Mouse (Mus musculus) spleen, adult 2 months (tissue): ENCODE data around the gene Sap30bp. TPM values are rescaled to one million over a fixed set of nuclear protein-coding genes. Genes with fewer than 3 reads are reported as not detected.

Source experiments
- DNase-seq, 2 experiments: peaks; one replicate each; pipeline versions ENCODE4 v3.0.0 to v3.0.0-alpha.2; 2012 to 2021; ENCODE audit warnings: low spot score in 2 of 2, low read depth in 1 of 2
- H3K27ac ChIP-seq: fragments of 200-500 bp; 2 replicates; pipeline ENCODE4 v1.5.1; 2012; ENCODE audit warnings: low read length, inconsistent platforms; ENCODE audit not compliant: insufficient read depth
- H3K27me3 ChIP-seq: fragments of 200-500 bp; 2 replicates; pipeline ENCODE4 v1.6.1; 2012; ENCODE audit warnings: mild to moderate bottlenecking, moderate library complexity, low read length, inconsistent platforms; ENCODE audit not compliant: control insufficient read depth, insufficient read depth
- H3K36me3 ChIP-seq: fragments of 200-500 bp; 2 replicates; pipeline ENCODE4 v1.6.1; 2012; ENCODE audit warnings: mild to moderate bottlenecking, low read length, inconsistent platforms; ENCODE audit not compliant: control insufficient read depth, insufficient read depth
- H3K4me1 ChIP-seq: fragments of 200-500 bp; 2 replicates; pipeline ENCODE4 v1.6.1; 2011; ENCODE audit warnings: inconsistent platforms; ENCODE audit not compliant: control insufficient read depth, insufficient read depth, insufficient read length
- H3K4me3 ChIP-seq: fragments of 200-500 bp; 2 replicates; pipeline ENCODE4 v1.5.1; 2011; ENCODE audit warnings: mild to moderate bottlenecking, inconsistent platforms; ENCODE audit not compliant: insufficient read depth, insufficient read length; ENCODE audit errors: extremely low read depth
- CTCF ChIP-seq: fragments of 200-500 bp; IDR thresholded peaks from 2 replicates; pipeline ENCODE4 v1.5.1; 2011; ENCODE audit warnings: mild to moderate bottlenecking, inconsistent platforms; ENCODE audit not compliant: insufficient read depth, insufficient read length, insufficient replicate concordance; ENCODE audit errors: extremely low read depth
- POLR2A ChIP-seq: fragments of 200-500 bp; IDR thresholded peaks from 2 replicates; pipeline ENCODE4 v1.6.1; 2011; ENCODE audit warnings: low read depth, low read length, inconsistent platforms
- WGBS: fragments of 180-500 bp; shearing (Covaris S2); methylation state at CpG from one replicate; pipeline ENCODE4 v1.1.7; 2018; 5-methylcytosine and 5-hydroxymethylcytosine counted together
- polyA plus RNA-seq: library from polyadenylated mRNA; depleted of rRNA; stranded (reverse); fragments of >200 nt; gene quantifications from 2 replicates; pipeline ENCODE4 v1.2.3, GENCODE M21; 2012

The Sap30bp gene
- polyA plus RNA-seq, 1 experiment: 19.9 TPM

DNA sequence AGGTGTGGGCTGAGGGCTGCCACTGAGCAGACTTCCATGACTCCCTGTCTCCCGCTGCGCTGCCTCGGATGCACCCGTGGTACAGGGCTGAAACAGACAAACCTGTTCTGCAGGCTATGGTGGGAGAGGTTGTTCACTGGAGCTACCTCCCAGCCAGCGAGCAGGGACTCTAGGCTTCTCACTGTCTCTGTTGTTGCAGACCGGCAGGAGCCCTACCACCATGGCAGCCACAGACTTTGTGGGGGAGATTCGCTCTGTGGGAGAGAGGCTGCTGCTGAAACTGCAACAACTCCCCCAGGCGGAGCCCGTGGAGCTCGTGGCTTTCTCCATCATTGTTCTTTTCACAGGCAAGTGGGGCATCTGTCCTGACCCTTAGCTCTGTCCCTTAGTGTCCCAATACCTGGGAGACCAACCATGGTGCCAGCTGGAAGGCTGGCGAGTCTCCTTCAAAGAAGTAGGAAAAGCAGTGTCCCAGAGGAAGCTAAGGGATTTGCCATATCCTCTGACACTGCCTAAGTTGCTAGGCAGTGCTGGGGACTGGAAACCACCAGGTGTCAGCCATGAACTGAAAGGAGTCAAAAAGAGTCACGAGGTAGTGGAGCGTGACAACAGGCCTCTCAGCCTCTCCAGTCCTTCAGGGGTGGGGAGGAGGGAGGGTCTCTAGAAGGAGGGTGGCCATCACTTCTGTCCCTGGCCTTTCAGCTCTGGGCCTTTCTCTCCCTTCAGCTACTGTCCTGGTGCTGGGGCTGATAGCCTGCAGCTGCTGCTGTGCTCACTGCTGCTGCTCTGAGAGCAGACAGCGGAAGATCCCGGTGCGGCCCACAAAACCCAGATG is 27.9 kb upstream of the Sap30bp start:
- Histone ChIP-seq H3K4me1 (peaks cover 27% of the 10 kb centered on the region; the same call in 1 of the 2 replicates), H3K36me3 (0 out of 2 replicates have a peak, but pooled peaks cover 1% of the 10 kb centered on the region), H3K4me3 (no peak overlapping the region), H3K27ac (peak overlapping the region; percentile 12; the same call in 1 of the 2 replicates), H3K27me3 (no peaks in the 10 kb centered on the region)
- DNase-seq: no peak
- WGBS: 63% methylated on average over 16 of the region's 16 CpGs
- no peak for TF ChIP-seq POLR2A

DNA sequence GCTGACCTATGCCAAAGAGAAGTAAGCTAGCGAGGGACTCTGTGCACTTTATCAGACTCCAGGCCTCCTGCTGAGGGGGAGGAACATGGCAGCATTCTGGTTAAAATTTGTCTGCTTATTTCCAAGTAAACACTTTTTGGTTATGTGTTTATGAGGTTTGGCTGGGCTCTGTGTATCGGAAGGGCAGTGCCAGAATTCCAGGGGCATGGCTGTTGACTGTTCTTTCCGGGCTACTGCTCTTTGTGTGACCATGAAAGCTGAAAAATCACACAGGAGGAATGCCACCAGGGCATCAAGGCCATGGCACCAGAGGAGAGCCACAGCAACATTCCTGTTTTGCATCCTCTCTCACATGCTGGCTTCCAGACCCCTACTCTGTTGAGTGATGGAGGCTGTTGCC is 27.0 kb upstream of the Sap30bp start:
- WGBS: 84% methylated on average over 3 of the region's 3 CpGs
- Histone ChIP-seq H3K36me3 (0 out of 2 replicates have a peak, but pooled peaks cover 1% of the 10 kb centered on the region), H3K4me3 (no peak overlapping the region), H3K27ac (no peak overlapping the region), H3K27me3 (no peaks in the 10 kb centered on the region), H3K4me1 (peaks cover 27% of the 10 kb centered on the region; the same call in 1 of the 2 replicates)
- no peak for TF ChIP-seq POLR2A
- no peak for TF ChIP-seq CTCF
- DNase-seq: no peak

DNA sequence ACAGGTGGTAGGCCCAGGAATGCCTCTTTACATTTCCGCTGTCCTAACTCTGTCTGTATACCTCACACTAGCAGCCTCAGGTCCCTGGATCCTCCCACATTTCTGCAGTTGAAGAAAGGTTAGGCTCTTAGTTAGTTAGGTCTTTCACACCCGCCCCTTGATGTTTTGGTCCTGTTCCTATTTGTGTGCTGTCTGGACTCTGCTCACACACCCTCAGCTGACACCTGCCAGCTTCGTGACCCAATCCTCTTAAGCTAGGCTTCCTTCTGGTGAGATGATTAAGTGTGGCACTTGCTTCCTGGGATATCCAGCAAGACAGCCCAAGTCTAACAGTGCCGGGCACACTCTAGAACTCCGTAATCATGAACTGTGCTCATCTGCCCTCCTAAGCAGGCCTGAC is 26.6 kb upstream of the Sap30bp start:
- Histone ChIP-seq H3K4me1 (peaks cover 27% of the 10 kb centered on the region; the same call in 1 of the 2 replicates), H3K36me3 (0 out of 2 replicates have a peak, but pooled peaks cover 1% of the 10 kb centered on the region), H3K4me3 (no peak overlapping the region), H3K27ac (no peak overlapping the region), H3K27me3 (no peaks in the 10 kb centered on the region)
- no peak for DNase-seq
- no peak for TF ChIP-seq POLR2A
- no peak for TF ChIP-seq CTCF
- WGBS: 89% methylated on average over 5 of the region's 5 CpGs

DNA sequence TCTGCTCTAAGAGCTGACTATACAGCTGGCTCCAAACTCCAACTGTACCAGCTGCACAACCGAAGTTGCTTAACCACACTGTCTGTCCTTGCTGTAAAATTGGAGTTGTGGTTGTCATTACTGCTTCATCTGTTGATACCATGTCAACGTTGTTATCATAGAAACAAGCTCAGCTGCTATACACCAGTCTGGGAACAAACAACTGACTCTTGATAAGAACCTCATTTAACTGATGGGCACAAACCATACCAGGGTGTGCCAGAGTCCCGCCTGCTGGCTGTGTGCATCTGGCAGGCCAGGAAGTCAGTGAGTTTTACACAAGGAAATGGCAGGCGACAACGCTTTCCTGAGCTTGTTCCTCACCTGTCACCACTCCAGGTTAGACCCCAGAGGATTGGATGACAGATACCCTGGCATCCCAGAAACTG is 21.9 kb upstream of the Sap30bp start:
- no peak overlapping the region for H3K27ac ChIP-seq
- DNase-seq: no peak
- TF ChIP-seq POLR2A (no peak), CTCF (no peak)
- H3K4me1 ChIP-seq: no peaks in the 10 kb centered on the region
- H3K36me3 ChIP-seq: peaks cover 11% of the 10 kb centered on the region
- no peak overlapping the region for H3K4me3 ChIP-seq
- no peaks in the 10 kb centered on the region for H3K27me3 ChIP-seq
- WGBS: 34% methylated on average over 5 of the region's 5 CpGs

DNA sequence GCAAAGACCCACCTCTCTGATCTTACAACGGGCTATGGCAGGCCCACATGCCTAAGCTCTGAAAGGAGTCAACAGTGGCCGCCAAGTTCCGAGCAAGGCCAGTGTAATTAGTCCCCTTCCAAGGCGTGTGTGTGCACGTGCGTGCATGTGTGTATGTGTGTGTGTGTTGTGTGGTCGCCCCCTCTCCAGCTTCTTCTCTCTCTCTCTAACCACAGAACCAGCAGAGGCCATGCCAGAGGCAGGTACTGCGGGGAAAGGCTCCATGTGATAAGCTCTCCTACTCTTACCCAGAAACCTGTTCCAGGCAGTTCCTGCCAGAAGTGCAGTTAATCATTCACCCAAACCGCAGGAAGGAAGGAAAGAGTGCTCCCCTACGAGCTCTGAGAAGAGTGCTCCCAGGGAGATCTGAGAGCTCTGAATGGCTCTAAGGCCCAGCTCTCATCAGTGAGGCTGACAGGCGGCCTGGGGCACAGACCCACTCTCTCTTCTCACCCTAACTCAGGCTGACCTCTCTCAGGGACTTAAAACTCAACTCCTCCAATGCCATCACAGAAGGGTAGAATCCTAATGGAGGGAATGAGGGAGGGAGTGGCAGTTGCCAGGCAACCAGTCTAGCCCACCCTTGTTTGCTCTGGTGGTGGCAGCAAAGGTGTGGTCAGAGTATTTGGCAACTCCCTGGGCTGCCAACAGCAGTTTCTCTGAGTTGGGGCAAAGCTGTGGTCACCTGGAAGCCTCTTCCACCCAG is 21.3 kb upstream of the Sap30bp start, which contains the start of gene Smim6:
Smim6 (plus strand) TSS at position 386 of the 745 bp plus-strand sequence.
- H3K4me3 ChIP-seq: no peak within 1 kb of the TSS
- WGBS: 27% methylated on average over 11 of the region's 11 CpGs
- TF ChIP-seq CTCF (no peak), POLR2A (no peak)
- no peak for DNase-seq
- H3K27me3 ChIP-seq: no peaks in the 10 kb centered on the region
- H3K36me3 ChIP-seq: peaks cover 15% of the 10 kb centered on the region
- 0 out of 2 replicates have a peak within 1 kb of the TSS, but pooled peaks have one; percentile 16 for H3K27ac ChIP-seq
- no peaks in the 10 kb centered on the region for H3K4me1 ChIP-seq

DNA sequence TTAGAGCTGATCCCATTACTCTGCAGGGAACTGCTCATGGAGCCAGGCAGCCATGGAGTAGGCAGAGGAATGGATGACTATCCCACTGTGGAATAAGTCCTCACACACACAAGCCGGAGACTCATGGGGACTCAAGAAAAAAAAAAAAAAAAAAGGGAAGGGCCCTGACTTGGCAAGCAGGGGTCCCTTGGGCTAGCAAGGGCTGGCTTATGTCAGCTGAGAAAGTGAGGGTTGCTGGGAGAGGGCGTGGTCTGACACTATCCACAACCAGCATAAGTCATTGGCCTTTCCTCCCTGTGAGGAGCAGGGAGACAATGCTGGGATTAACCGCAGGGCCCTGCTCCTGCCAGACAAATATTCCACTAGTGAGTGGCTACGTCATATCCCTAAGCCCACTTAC is 16.5 kb upstream of the Sap30bp start:
- no peaks in the 10 kb centered on the region for H3K27me3 ChIP-seq
- DNase-seq: no peak
- TF ChIP-seq CTCF: no peak
- no peak for TF ChIP-seq POLR2A
- no peak overlapping the region for H3K27ac ChIP-seq
- WGBS: 97% methylated on average over 4 of the region's 4 CpGs
- peaks cover 16% of the 10 kb centered on the region for H3K36me3 ChIP-seq
- no peaks in the 10 kb centered on the region for H3K4me1 ChIP-seq
- H3K4me3 ChIP-seq: no peak overlapping the region
